ENCODE assay signal across 8 mouse cellular contexts in the genomic region with DNA sequence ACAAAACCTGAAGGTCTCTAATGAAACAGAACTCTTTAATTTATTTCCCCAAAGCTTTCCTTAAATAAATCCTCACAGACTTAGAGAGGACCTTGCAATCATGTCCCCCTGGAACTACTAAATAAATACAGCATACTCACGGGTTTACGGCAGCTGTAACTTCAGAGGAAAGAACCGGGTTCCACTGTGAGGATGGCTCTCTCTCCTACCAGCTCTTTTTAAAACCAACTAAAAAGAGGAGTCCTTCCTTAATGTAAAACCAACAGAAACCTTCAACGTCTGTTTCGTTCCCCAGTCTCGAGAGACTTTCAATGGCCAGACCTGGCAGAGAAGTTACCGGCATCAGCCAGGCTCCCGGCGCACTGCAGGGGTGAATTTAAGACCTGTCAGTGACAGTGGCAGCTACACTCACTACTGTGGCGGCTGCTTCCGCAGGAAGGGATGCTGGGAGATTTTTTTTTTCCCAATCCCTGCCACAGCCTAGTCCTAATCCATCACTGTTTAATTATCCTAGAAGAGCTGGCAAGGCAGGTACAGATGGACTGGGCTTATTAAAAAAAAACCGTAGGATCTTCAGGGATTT. TPM values are rescaled to one million over a fixed set of nuclear protein-coding genes. Genes with fewer than 3 reads are reported as not detected.
DNase-seq lines count a peak whose midpoint lies in the region; ATAC-seq lines count a peak whose summit lies in the region.

No protein-coding gene starts in this region.

- H3K9me3 ChIP-seq in kidney, embryonic 16.5 days (ENCODE audit: low read length): no peaks in the 10 kb centered on the region
- no peaks in the 10 kb centered on the region for H3K9me3 ChIP-seq in liver, embryonic 16.5 days (replicated peaks; ENCODE audit: control insufficient read depth, low read length)

- H3K36me3 ChIP-seq in kidney, embryonic 16.5 days (ENCODE audit: insufficient read depth, low read length): no peaks in the 10 kb centered on the region
- no peaks in the 10 kb centered on the region for H3K36me3 ChIP-seq in liver, embryonic 16.5 days (ENCODE audit: control insufficient read depth, insufficient read depth)

- H3K9ac ChIP-seq in kidney, embryonic 16.5 days (replicated peaks; ENCODE audit: low read length): peak overlapping the region; percentile 37
- no peak overlapping the region for H3K9ac ChIP-seq in liver, embryonic 16.5 days (ENCODE audit: low read depth, low read length)

- H3K4me3 ChIP-seq in kidney, embryonic 16.5 days (ENCODE audit: low read length): peak overlapping the region; percentile 44
- H3K4me3 ChIP-seq in liver, embryonic 16.5 days (ENCODE audit: low read depth, low read length): peak overlapping the region; percentile 29; the same call in 1 of the 2 replicates

- DNase-seq in frontal cortex, postnatal 25 days (ENCODE audit: low spot score in 2 of 2): no peak
- DNase-seq in cerebellum, postnatal 10 days: peak; percentile 82 to 85
- peak; percentile 44 for DNase-seq in gastrocnemius, postnatal 14 days
- DNase-seq in right cerebral cortex, postnatal 10 days (ENCODE audit: low spot score in 2 of 2): peak; percentile 62 to 65

- no peak overlapping the region for H3K27ac ChIP-seq in kidney, embryonic 16.5 days (ENCODE audit: low read length)
- H3K27ac ChIP-seq in liver, embryonic 16.5 days (ENCODE audit: low read length): no peak overlapping the region

- intact Hi-C loops in gastrocnemius, postnatal 14 days (cut with DNase I; ENCODE audit: low total_unique reads): no loop called here

- peak overlapping the region; percentile 64 for H3K4me2 ChIP-seq in kidney, embryonic 16.5 days (replicated peaks; ENCODE audit: low read depth, low read length)
- H3K4me2 ChIP-seq in liver, embryonic 16.5 days (ENCODE audit: low read depth, low read length): peak overlapping the region; percentile 48

- H3K27me3 ChIP-seq in kidney, embryonic 16.5 days (ENCODE audit: insufficient read depth, low read length): no peaks in the 10 kb centered on the region; the same call in 1 of the 2 replicates
- peaks cover 13% of the 10 kb centered on the region for H3K27me3 ChIP-seq in liver, embryonic 16.5 days (ENCODE audit: control insufficient read depth, insufficient read depth, low read depth, low read length)

- H3K4me1 ChIP-seq in kidney, embryonic 16.5 days (ENCODE audit: insufficient read depth, low read length): 0 out of 2 replicates have a peak, but pooled peaks cover 5% of the 10 kb centered on the region
- H3K4me1 ChIP-seq in liver, embryonic 16.5 days (ENCODE audit: control insufficient read depth, low read depth, low read length): no peaks in the 10 kb centered on the region; the same call in 1 of the 2 replicates

- peak; percentile 63 for ATAC-seq in frontal cortex, adult (ENCODE audit: low TSS enrichment)
- ATAC-seq in kidney, embryonic 16.5 days (ENCODE audit: low FRiP score, low TSS enrichment): peak; percentile 40; the same call in 1 of the 2 replicates
- ATAC-seq in liver, embryonic 16.5 days (ENCODE audit: low read depth): no peak
- no peak for ATAC-seq in inflammation-experienced regulatory T-cells, adult 6 months

- 2% methylated on average over 12 of the region's 12 CpGs for WGBS in kidney, embryonic 16.5 days
- WGBS in liver, embryonic 16.5 days (ENCODE audit: insufficient replicate concordance): 3% methylated on average over 12 of the region's 12 CpGs

RNA-seq across cellular contexts. Expression of a gene that starts 39.2 kb away (rescaled TPM):
- total RNA-seq in gastrocnemius, postnatal 14 days (2021): 1 to 10 TPM; 5.7 to 6.2 TPM
- polyA plus RNA-seq in kidney, embryonic 16.5 days (2015; fragmentation: Nextera tagmentation; extraction: Ambion mirVana): 2.6 and 3.2 TPM in 2 replicates
- polyA plus RNA-seq in liver, embryonic 16.5 days (2015; fragmentation: Nextera tagmentation; extraction: Ambion mirVana): 1.5 and 1.8 TPM in 2 replicates
- polyA plus RNA-seq in inflammation-experienced regulatory T-cells, adult 6 months (2017; shearing (Covaris generic)): 100 to 1,000 TPM; 108 to 137 (median 120) TPM

Comparison
In these comparisons a context has a peak if more than half of its experiments do, and no peak if none do; other contexts are left out.
1. ATAC-seq: peak in frontal cortex, adult (single experiment) and kidney, embryonic 16.5 days (single experiment); none in liver, embryonic 16.5 days (single experiment) and inflammation-experienced regulatory T-cells, adult 6 months (single experiment).
2. DNase-seq: peak in cerebellum, postnatal 10 days (2 of 2), gastrocnemius, postnatal 14 days (single experiment) and right cerebral cortex, postnatal 10 days (2 of 2); none in frontal cortex, postnatal 25 days (0 of 2).
3. RNA of a gene that starts 39.2 kb away (polyA plus RNA-seq): 108 to 137 TPM in inflammation-experienced regulatory T-cells, adult 6 months; 2.6 to 3.2 TPM in kidney, embryonic 16.5 days and 1.5 to 1.8 TPM in liver, embryonic 16.5 days; every median in the first group is over 10 times any median in the second.